Mouse (Mus musculus) lung, adult 2 months (tissue): Measurements from ENCODE around the gene Fmod.

Experiments
- CTCF ChIP-seq: fragments of 200-500 bp; IDR thresholded peaks from 2 replicates; pipeline ENCODE4 v1.5.1; 2011; ENCODE audit warnings: mild to moderate bottlenecking, low read length, control low read depth; ENCODE audit not compliant: insufficient read depth
- POLR2A ChIP-seq: fragments of 200-500 bp; IDR thresholded peaks from 2 replicates; pipeline ENCODE4 v1.6.1; 2011; ENCODE audit warnings: low read depth, mild to moderate bottlenecking, control low read depth, low read length, borderline replicate concordance; ENCODE audit errors: extremely low read depth

GRCm38 (mm10) chr1:134005490-134005889, 31.6 kb upstream of the Fmod start:
- TF ChIP-seq CTCF (no peak), POLR2A (no peak)
